Mouse (Mus musculus) liver, adult 2 months (tissue): ENCODE results near the gene Gm27021.

Source experiments
- CTCF ChIP-seq: fragments of 200-500 bp; IDR thresholded peaks from 2 replicates; pipeline ENCODE4 v1.5.1; 2011; ENCODE audit warnings: low read depth, low read length, control low read depth
- POLR2A ChIP-seq: fragments of 200-500 bp; IDR thresholded peaks from 2 replicates; pipeline ENCODE4 v1.6.1; 2011; ENCODE audit warnings: low read length, control low read depth; ENCODE audit not compliant: insufficient read depth; ENCODE audit errors: extremely low read depth

DNA sequence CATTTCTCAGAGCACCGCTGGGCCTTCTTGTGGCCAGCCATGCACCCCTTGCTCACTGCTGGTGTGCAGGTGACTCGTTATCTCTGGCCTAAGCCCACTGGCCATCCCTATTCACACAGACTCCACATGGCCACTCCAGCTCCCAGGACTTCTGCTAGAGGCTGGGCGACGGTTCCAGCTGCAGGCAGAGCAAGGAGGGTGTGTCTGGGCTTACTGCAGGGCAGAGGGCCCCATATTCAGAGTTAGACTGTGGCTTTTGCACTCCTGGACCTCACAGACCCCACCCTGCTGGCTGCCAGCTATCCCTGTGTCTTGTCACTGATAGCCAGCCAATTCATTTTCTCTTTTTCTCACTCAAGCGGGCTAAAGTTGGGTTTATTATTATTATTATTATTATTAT, 16.2 kb upstream of the Gm27021 start:
- TF ChIP-seq POLR2A (no peak), CTCF (no peak)
